Mouse (Mus musculus): ENCODE measurements around the gene Fabp1. TPM values are rescaled to one million over a fixed set of nuclear protein-coding genes. Genes with fewer than 3 reads are reported as not detected.

Fabp1 gene
- polyA plus RNA-seq, 1 experiment from 2014 or later, result 0.88 TPM

- Histone ChIP-seq H3K27me3 (no peaks in the 10 kb centered on the region), H3K4me3 (no peak overlapping the region), H3K4me2 (no peak overlapping the region), H3K4me1 (no peaks in the 10 kb centered on the region), H3K9ac (no peak overlapping the region), H3K36me3 (no peaks in the 10 kb centered on the region), H3K9me3 (no peaks in the 10 kb centered on the region), H3K27ac (no peak overlapping the region)
- ATAC-seq (ENCODE audit: insufficient number of reproducible peaks, low FRiP score, low TSS enrichment, low read depth), result no peak
- 33% methylated on average over 1 of the region's 1 CpGs for WGBS
These were observed 10.0 kb upstream of the Fabp1 start for GRCm38 (mm10) chr6:71189578-71189977.

- no peak overlapping the region for H3K4me3 ChIP-seq
- H3K27ac ChIP-seq, result no peak overlapping the region
- H3K4me2 ChIP-seq, result no peak overlapping the region
- H3K9me3 ChIP-seq, result no peaks in the 10 kb centered on the region
- H3K27me3 ChIP-seq, result no peaks in the 10 kb centered on the region
- WGBS, result 76% methylated on average over 2 of the region's 2 CpGs
- H3K36me3 ChIP-seq, result no peaks in the 10 kb centered on the region
- H3K9ac ChIP-seq, result no peak overlapping the region
- no peak for ATAC-seq (ENCODE audit: insufficient number of reproducible peaks, low FRiP score, low TSS enrichment, low read depth)
- no peaks in the 10 kb centered on the region for H3K4me1 ChIP-seq
These were observed 9.1 kb upstream of the Fabp1 start for GRCm38 (mm10) chr6:71190501-71190900.

GRCm38 (mm10) chr6:71193151-71193740 lies 6.4 kb upstream of the Fabp1 start:
- no peaks in the 10 kb centered on the region for H3K9me3 ChIP-seq
- no peak overlapping the region for H3K9ac ChIP-seq
- H3K36me3 ChIP-seq, result no peaks in the 10 kb centered on the region
- H3K4me2 ChIP-seq, result no peak overlapping the region
- H3K27me3 ChIP-seq, result no peaks in the 10 kb centered on the region
- H3K27ac ChIP-seq, result no peak overlapping the region
- no peaks in the 10 kb centered on the region for H3K4me1 ChIP-seq
- no peak for ATAC-seq (ENCODE audit: insufficient number of reproducible peaks, low FRiP score, low TSS enrichment, low read depth)
- 76% methylated on average over 6 of the region's 6 CpGs for WGBS
- no peak overlapping the region for H3K4me3 ChIP-seq

DNA sequence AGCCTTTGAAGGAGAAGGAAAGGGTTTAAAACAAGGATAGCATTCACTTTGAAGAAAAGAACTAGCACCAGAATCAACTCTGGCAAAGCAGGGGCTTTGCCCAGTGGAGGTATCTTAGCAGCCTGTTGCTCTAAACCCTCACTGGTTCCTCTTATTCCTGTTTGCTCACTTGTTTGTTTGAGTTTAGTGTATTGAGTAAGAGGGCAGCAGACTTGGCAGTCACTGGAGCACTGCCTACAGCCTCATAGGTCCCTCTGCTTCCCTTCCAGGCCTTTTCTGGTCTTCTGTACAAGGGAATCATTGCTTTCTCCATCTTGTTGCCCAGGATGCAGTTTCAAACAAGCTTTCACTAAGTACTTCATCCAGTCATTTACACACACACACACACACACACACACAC lies 3.5 kb upstream of the Fabp1 start:
- Histone ChIP-seq H3K27me3 (no peaks in the 10 kb centered on the region), H3K4me1 (no peaks in the 10 kb centered on the region), H3K4me2 (no peak overlapping the region), H3K9ac (no peak overlapping the region), H3K9me3 (no peaks in the 10 kb centered on the region), H3K4me3 (no peak overlapping the region), H3K36me3 (no peaks in the 10 kb centered on the region), H3K27ac (no peak overlapping the region)
- no peak for ATAC-seq (ENCODE audit: insufficient number of reproducible peaks, low FRiP score, low TSS enrichment, low read depth)

GRCm38 (mm10) chr6:71197636-71198535 lies 1.7 kb upstream of the Fabp1 start:
- no peak overlapping the region for H3K4me3 ChIP-seq
- no peaks in the 10 kb centered on the region for H3K4me1 ChIP-seq
- no peaks in the 10 kb centered on the region for H3K27me3 ChIP-seq
- WGBS, result 78% methylated on average over 13 of the region's 13 CpGs
- ATAC-seq (ENCODE audit: insufficient number of reproducible peaks, low FRiP score, low TSS enrichment, low read depth), result no peak
- no peak overlapping the region for H3K27ac ChIP-seq
- H3K36me3 ChIP-seq, result no peaks in the 10 kb centered on the region
- H3K9ac ChIP-seq, result no peak overlapping the region
- no peaks in the 10 kb centered on the region for H3K9me3 ChIP-seq
- H3K4me2 ChIP-seq, result no peak overlapping the region

DNA sequence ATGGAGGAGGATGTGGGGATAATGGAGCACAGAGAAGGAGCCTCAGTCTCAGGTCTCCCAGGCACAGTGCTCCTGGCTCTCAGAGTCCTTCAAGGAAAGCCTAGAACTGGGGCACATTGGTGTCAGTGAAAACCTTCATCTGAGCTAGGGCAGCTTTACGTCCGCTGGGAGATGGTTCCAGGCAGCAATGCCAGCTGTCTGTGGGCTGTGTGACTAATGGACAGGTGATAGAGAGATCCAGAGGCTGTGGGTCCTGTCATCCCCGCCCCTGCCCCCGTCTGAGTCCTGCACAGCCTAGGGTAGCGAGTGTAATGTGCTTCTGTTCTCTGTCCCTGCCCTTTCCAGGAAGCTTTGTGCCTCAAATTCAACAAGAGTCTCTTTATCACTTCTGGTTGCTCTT lies 2.3 kb downstream of the Fabp1 start:
- H3K9me3 ChIP-seq, result no peaks in the 10 kb centered on the region
- no peak for ATAC-seq (ENCODE audit: insufficient number of reproducible peaks, low FRiP score, low TSS enrichment, low read depth)
- H3K9ac ChIP-seq, result no peak overlapping the region
- no peak overlapping the region for H3K4me3 ChIP-seq
- H3K27ac ChIP-seq, result no peak overlapping the region
- H3K4me1 ChIP-seq, result no peaks in the 10 kb centered on the region
- no peak overlapping the region for H3K4me2 ChIP-seq
- H3K36me3 ChIP-seq, result no peaks in the 10 kb centered on the region
- H3K27me3 ChIP-seq, result no peaks in the 10 kb centered on the region
- 55% methylated on average over 5 of the region's 5 CpGs for WGBS

- Histone ChIP-seq H3K9me3 (no peaks in the 10 kb centered on the region), H3K27ac (no peak overlapping the region), H3K4me1 (no peaks in the 10 kb centered on the region), H3K4me2 (no peak overlapping the region), H3K27me3 (no peaks in the 10 kb centered on the region), H3K9ac (no peak overlapping the region), H3K36me3 (no peaks in the 10 kb centered on the region), H3K4me3 (no peak overlapping the region)
- WGBS, result 72% methylated on average over 5 of the region's 5 CpGs
- no peak for ATAC-seq (ENCODE audit: insufficient number of reproducible peaks, low FRiP score, low TSS enrichment, low read depth)
These were observed 4.0 kb downstream of the Fabp1 start for GRCm38 (mm10) chr6:71203674-71204073.

- Histone ChIP-seq H3K4me2 (no peak overlapping the region), H3K4me1 (no peaks in the 10 kb centered on the region), H3K27ac (no peak overlapping the region), H3K36me3 (no peaks in the 10 kb centered on the region), H3K4me3 (no peak overlapping the region), H3K9ac (no peak overlapping the region), H3K9me3 (no peaks in the 10 kb centered on the region), H3K27me3 (no peaks in the 10 kb centered on the region)
- no peak for ATAC-seq (ENCODE audit: insufficient number of reproducible peaks, low FRiP score, low TSS enrichment, low read depth)
- WGBS, result 78% methylated on average over 8 of the region's 8 CpGs
These were observed 4.5 kb downstream of the Fabp1 start for GRCm38 (mm10) chr6:71204166-71204565.

GRCm38 (mm10) chr6:71208691-71209090 lies 9.1 kb downstream of the Fabp1 start:
- Histone ChIP-seq H3K4me2 (no peak overlapping the region), H3K4me1 (no peaks in the 10 kb centered on the region), H3K9ac (no peak overlapping the region), H3K27ac (no peak overlapping the region), H3K4me3 (no peak overlapping the region), H3K36me3 (no peaks in the 10 kb centered on the region), H3K27me3 (no peaks in the 10 kb centered on the region), H3K9me3 (no peaks in the 10 kb centered on the region)
- 72% methylated on average over 2 of the region's 2 CpGs for WGBS
- ATAC-seq (ENCODE audit: insufficient number of reproducible peaks, low FRiP score, low TSS enrichment, low read depth), result no peak

GRCm38 (mm10) chr6:71211917-71212316 lies 12.3 kb downstream of the Fabp1 start:
- H3K9ac ChIP-seq, result no peak overlapping the region
- no peaks in the 10 kb centered on the region for H3K9me3 ChIP-seq
- no peak overlapping the region for H3K4me3 ChIP-seq
- H3K27me3 ChIP-seq, result no peaks in the 10 kb centered on the region
- no peak overlapping the region for H3K4me2 ChIP-seq
- no peak overlapping the region for H3K27ac ChIP-seq
- no peaks in the 10 kb centered on the region for H3K36me3 ChIP-seq
- no peak for ATAC-seq (ENCODE audit: insufficient number of reproducible peaks, low FRiP score, low TSS enrichment, low read depth)
- H3K4me1 ChIP-seq, result no peaks in the 10 kb centered on the region
- WGBS, result 60% methylated on average over 7 of the region's 7 CpGs

DNA sequence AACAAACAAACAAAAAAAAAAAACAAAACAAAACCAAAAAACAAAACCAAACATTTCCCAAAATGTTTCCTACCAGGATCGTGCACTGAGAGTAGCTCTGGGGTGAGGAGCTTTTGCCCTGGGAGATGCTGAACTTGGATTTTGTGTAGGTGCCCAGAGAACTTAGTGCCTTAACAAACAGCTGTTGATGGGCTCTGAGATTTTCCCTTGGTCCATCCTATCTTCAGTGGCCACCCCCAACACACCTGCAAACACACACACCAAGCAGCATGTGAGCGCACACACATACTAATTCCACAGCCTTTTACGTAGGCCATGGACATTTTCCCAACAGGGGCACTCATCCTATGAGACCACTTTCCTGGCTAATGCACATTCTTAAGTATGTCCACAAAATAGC lies 12.8 kb downstream of the Fabp1 start:
- Histone ChIP-seq H3K4me3 (no peak overlapping the region), H3K4me2 (no peak overlapping the region), H3K36me3 (no peaks in the 10 kb centered on the region), H3K9ac (no peak overlapping the region), H3K4me1 (no peaks in the 10 kb centered on the region), H3K27me3 (no peaks in the 10 kb centered on the region), H3K9me3 (no peaks in the 10 kb centered on the region), H3K27ac (no peak overlapping the region)
- WGBS, result 98% methylated on average over 3 of the region's 3 CpGs
- no peak for ATAC-seq (ENCODE audit: insufficient number of reproducible peaks, low FRiP score, low TSS enrichment, low read depth)

GRCm38 (mm10) chr6:71221501-71221900 lies 21.9 kb downstream of the Fabp1 start:
- no peak overlapping the region for H3K9ac ChIP-seq
- no peak overlapping the region for H3K4me2 ChIP-seq
- no peak overlapping the region for H3K4me3 ChIP-seq
- ATAC-seq (ENCODE audit: insufficient number of reproducible peaks, low FRiP score, low TSS enrichment, low read depth), result no peak
- H3K27ac ChIP-seq, result no peak overlapping the region
- H3K4me1 ChIP-seq, result peaks cover 2% of the 10 kb centered on the region; the same call in 1 of the 2 replicates
- no peaks in the 10 kb centered on the region for H3K9me3 ChIP-seq
- no peaks in the 10 kb centered on the region for H3K27me3 ChIP-seq
- WGBS, result 85% methylated on average over 4 of the region's 4 CpGs
- H3K36me3 ChIP-seq, result no peaks in the 10 kb centered on the region

All from limb, embryonic 15.5 days (tissue).